Mouse (Mus musculus) neural tube, embryonic 14.5 days (tissue): ENCODE measurements around the gene Gimap7. TPM values are rescaled to one million over a fixed set of nuclear protein-coding genes. Genes with fewer than 3 reads are reported as not detected.

Experiments used
- ATAC-seq: fragments of 200-750 bp; cut with Nextera tagmentation; 2 replicates; pipeline ENCODE4 v1.8.0; 2017; ENCODE audit warnings: low read depth, mild to moderate bottlenecking, moderate TSS enrichment, moderate library complexity
- H3K27ac ChIP-seq: fragments of 300-500 bp; sonication (generic); 2 replicates; pipeline ENCODE4 v1.5.1; 2014; ENCODE audit warnings: low read depth, mild to moderate bottlenecking, control low read depth, low read length, moderate library complexity, mixed read lengths
- H3K27me3 ChIP-seq: fragments of 300-500 bp; sonication (generic); 2 replicates; pipeline ENCODE4 v1.6.1; 2014; ENCODE audit warnings: low read length; ENCODE audit not compliant: control insufficient read depth, insufficient read depth
- H3K36me3 ChIP-seq: fragments of 300-500 bp; sonication (generic); 2 replicates; pipeline ENCODE4 v1.6.1; 2014; ENCODE audit warnings: low read length, mixed read lengths; ENCODE audit not compliant: control insufficient read depth, insufficient read depth
- H3K4me1 ChIP-seq: fragments of 300-500 bp; sonication (generic); 2 replicates; pipeline ENCODE4 v1.6.1; 2014; ENCODE audit warnings: low read length; ENCODE audit not compliant: control insufficient read depth, insufficient read depth
- H3K4me2 ChIP-seq: fragments of 300-500 bp; sonication (generic); 2 replicates; pipeline ENCODE4 v1.6.1; 2014; ENCODE audit warnings: mild to moderate bottlenecking, low read depth, low read length, control low read depth
- H3K4me3 ChIP-seq: fragments of 300-500 bp; sonication (generic); 2 replicates; pipeline ENCODE4 v1.5.1; 2014; ENCODE audit warnings: low read depth, low read length, control low read depth, mixed read lengths
- H3K9ac ChIP-seq: fragments of 300-500 bp; sonication (generic); replicated peaks from 2 replicates; pipeline ENCODE4 v1.6.1; 2014; ENCODE audit warnings: low read depth, mild to moderate bottlenecking, control low read depth, low read length, mixed read lengths
- H3K9me3 ChIP-seq: fragments of 300-500 bp; sonication (generic); 2 replicates; pipeline ENCODE4 v1.6.1; 2016; ENCODE audit warnings: low read length; ENCODE audit not compliant: control insufficient read depth
- WGBS: fragments of 180-500 bp; shearing (Covaris S2); extraction: QIAGEN DNeasy Blood & Tissue Kit; methylation state at CpG from one replicate; pipeline ENCODE4 v1.1.7; 2014; 5-methylcytosine and 5-hydroxymethylcytosine counted together
- polyA plus RNA-seq: library from polyadenylated mRNA; unstranded; fragments of >200 nt; fragmentation: Nextera tagmentation; extraction: Ambion mirVana; gene quantifications from 2 replicates; pipeline ENCODE4 v1.2.1, GENCODE M21; 2014

The Gimap7 gene
- polyA plus RNA-seq, 1 experiment from 2014 or later = not detected

DNA sequence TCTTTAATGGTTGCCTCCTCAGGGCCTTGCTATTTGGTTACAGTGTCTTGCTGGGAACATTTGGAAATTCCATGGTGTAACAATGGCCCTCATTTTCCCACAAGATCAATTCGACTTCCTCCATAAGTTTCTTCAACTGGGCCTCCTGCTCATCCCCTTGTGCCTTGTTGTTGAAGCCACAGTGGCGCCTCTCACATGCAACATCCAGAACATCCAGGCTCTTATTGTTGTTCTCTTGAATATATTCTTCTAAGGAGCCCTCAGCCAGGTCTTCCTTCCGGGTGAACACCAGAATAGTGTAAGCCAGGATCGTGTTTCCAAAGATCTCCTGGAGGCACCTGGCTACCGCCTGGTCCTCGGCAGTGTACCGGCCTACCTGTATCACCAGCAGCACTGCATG is 16.3 kb upstream of the Gimap7 start:
- no peaks in the 10 kb centered on the region for H3K9me3 ChIP-seq
- no peaks in the 10 kb centered on the region for H3K4me1 ChIP-seq
- no peak overlapping the region for H3K27ac ChIP-seq
- H3K4me2 ChIP-seq = no peak overlapping the region
- no peak overlapping the region for H3K9ac ChIP-seq
- 90% methylated on average over 7 of the region's 7 CpGs for WGBS
- no peaks in the 10 kb centered on the region for H3K36me3 ChIP-seq
- no peak for ATAC-seq
- H3K4me3 ChIP-seq = no peak overlapping the region
- no peaks in the 10 kb centered on the region for H3K27me3 ChIP-seq

DNA sequence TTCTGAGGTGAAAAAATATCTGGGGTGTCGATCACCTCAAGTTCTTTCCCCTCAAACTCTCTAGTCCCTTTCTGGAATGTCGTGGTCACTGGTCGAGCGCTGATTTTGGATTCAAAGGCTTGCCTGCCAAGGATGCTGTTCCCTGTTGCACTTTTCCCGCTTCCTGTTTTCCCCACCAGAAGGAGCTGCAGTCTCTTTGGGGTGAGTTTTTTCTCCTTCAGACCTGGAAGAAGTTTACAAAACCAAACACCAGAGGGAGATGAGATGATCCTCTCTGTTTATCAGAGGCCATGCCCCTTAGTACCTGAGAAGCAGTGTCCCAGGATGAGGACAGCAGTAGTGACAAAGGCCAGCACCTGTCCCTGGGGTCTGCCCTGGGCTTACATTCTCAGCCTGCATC is 15.8 kb upstream of the Gimap7 start:
- no peak for ATAC-seq

DNA sequence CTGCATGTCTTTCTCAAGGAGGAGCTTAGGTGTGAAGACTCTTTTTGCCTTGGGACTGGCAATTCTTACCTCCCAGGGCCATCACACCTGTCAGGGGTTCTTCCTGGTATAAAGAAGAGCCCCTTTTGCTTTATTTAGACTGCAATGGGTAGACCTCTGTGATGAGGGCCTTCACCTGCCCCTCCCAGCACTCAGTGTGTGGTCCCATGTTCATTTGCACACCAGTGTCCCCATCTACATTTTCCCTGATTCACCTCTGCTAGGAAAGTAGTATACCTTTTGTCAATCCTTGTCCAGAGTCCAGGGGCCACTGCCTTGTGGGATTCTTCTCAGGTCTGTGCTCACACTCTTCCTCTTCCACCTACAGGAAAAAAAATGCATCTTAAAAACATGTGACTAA is 14.3 kb upstream of the Gimap7 start:
- H3K27me3 ChIP-seq = no peaks in the 10 kb centered on the region
- no peaks in the 10 kb centered on the region for H3K9me3 ChIP-seq
- no peaks in the 10 kb centered on the region for H3K4me1 ChIP-seq
- H3K9ac ChIP-seq = no peak overlapping the region
- no peaks in the 10 kb centered on the region for H3K36me3 ChIP-seq
- no peak for ATAC-seq
- H3K27ac ChIP-seq = no peak overlapping the region
- H3K4me2 ChIP-seq = no peak overlapping the region
- H3K4me3 ChIP-seq = no peak overlapping the region

More for the DNA sequence above, 15.8 kb upstream of the Gimap7 start:
- H3K27ac ChIP-seq = no peak overlapping the region
- no peak overlapping the region for H3K9ac ChIP-seq
- H3K27me3 ChIP-seq = no peaks in the 10 kb centered on the region
- H3K4me1 ChIP-seq = no peaks in the 10 kb centered on the region
- H3K4me2 ChIP-seq = no peak overlapping the region
- no peak overlapping the region for H3K4me3 ChIP-seq
- WGBS = 85% methylated on average over 5 of the region's 5 CpGs
- H3K9me3 ChIP-seq = no peaks in the 10 kb centered on the region
- no peaks in the 10 kb centered on the region for H3K36me3 ChIP-seq

DNA sequence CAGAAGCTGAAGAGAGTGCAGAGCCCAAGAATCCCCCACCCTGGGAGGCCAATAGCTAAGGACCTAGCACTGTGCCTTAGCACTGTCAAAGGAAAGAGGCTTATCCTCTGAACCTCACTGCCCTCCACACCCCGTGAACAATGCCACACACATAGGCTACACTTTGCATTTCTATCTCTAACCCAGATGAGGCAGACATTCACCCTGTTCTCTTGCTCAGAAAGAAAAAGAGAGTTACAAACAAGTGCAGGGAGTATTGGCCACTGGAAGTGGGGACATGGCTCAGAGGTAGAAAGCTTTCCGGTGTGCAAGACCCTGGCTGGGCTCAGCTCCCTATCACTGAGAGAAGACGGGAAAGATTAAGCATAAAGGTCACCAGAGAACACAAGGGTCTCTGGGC is 12.3 kb upstream of the Gimap7 start:
- no peak overlapping the region for H3K4me3 ChIP-seq
- no peak overlapping the region for H3K4me2 ChIP-seq
- 68% methylated on average over 3 of the region's 3 CpGs for WGBS
- no peak overlapping the region for H3K9ac ChIP-seq
- ATAC-seq = no peak
- no peaks in the 10 kb centered on the region for H3K4me1 ChIP-seq
- H3K9me3 ChIP-seq = no peaks in the 10 kb centered on the region
- H3K27me3 ChIP-seq = no peaks in the 10 kb centered on the region
- no peak overlapping the region for H3K27ac ChIP-seq
- H3K36me3 ChIP-seq = no peaks in the 10 kb centered on the region

DNA sequence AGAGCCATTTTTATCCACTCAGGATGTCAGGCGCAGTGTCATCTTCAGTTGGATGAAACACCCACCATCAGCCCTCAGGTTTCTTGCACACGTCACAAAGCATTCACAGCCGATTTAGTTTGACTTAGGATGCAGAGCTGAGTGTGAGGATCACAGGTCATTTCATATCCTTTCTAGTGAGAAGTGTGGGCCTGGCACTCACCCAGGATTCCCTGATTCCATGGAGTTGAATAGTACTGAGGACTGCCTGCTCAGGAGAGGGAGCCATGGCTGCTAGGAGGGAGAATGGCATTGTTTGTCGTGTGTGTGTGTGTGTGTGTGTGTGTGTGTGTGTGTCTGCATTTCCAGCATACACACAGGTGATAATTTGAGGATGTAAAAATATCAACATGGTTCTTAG is 1.9 kb downstream of the Gimap7 start:
- Histone ChIP-seq H3K27ac (no peak overlapping the region), H3K4me1 (no peaks in the 10 kb centered on the region), H3K36me3 (no peaks in the 10 kb centered on the region), H3K9me3 (no peaks in the 10 kb centered on the region), H3K27me3 (no peaks in the 10 kb centered on the region), H3K9ac (no peak overlapping the region), H3K4me2 (no peak overlapping the region), H3K4me3 (no peak overlapping the region)
- no peak for ATAC-seq
- 84% methylated on average over 4 of the region's 4 CpGs for WGBS

DNA sequence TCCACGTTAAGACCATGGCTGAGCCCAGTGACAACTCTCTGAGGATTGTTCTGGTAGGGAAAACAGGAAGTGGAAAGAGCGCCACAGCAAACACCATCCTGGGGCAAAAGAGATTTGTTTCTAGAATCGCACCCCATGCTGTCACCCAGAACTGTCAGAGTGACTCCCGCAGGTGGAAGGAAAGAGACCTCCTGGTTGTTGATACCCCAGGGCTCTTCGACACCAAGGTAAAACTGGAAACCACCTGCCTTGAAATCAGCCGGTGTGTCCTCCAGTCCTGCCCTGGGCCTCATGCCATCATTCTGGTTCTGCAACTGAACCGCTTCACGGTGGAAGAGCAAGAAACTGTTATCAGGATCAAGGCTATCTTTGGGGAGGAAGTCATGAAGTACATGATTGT is 5.0 kb downstream of the Gimap7 start:
- Histone ChIP-seq H3K4me1 (no peaks in the 10 kb centered on the region), H3K4me2 (no peak overlapping the region), H3K9ac (no peak overlapping the region), H3K4me3 (no peak overlapping the region), H3K9me3 (no peaks in the 10 kb centered on the region), H3K36me3 (no peaks in the 10 kb centered on the region), H3K27me3 (no peaks in the 10 kb centered on the region), H3K27ac (no peak overlapping the region)
- WGBS = 91% methylated on average over 8 of the region's 8 CpGs
- ATAC-seq = no peak

DNA sequence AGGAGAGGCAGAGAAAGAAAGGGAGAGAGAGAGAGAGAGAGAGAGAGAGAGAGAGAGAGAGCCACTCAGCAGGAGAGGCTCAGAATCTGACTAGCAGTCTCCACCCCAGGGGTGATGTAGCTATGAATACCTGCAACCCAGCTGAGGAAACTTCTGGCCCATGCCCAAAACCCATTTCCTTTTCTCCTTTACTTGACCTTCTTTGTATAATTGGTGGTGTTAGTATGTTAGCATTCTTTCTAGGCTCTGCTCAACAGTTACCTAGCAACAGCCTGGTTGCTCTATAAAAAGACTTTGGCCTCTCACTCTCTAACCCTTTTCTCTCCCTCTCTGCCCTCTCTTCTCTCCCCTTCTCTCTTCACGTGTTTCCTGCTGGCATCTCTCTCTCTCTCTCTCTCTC is 7.1 kb downstream of the Gimap7 start:
- H3K4me3 ChIP-seq = no peak overlapping the region
- no peak overlapping the region for H3K9ac ChIP-seq
- H3K4me2 ChIP-seq = no peak overlapping the region
- 0% methylated on average over 1 of the region's 1 CpGs for WGBS
- no peaks in the 10 kb centered on the region for H3K27me3 ChIP-seq
- H3K27ac ChIP-seq = no peak overlapping the region
- no peaks in the 10 kb centered on the region for H3K9me3 ChIP-seq
- no peaks in the 10 kb centered on the region for H3K36me3 ChIP-seq
- 0 out of 2 replicates have a peak, but pooled peaks have one; percentile 21 for ATAC-seq
- no peaks in the 10 kb centered on the region for H3K4me1 ChIP-seq

DNA sequence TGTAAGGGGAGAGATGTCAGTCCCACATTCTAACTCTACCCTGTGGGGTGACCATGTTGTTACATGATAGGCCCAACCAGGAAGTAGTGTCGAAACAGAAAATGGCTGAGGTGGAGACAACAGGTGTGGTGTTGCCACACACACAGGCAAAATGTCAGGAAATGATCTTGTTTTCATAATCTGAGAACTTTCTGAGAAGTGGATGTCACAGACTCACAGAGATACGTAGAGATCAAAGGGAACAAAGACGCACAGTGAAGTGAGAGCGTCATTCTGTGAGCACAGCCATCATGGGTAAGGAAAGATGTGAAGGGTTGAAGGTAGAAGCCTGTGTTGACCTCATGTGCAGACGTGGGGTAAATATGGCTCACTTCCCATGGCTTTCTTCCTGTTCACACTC is 9.3 kb downstream of the Gimap7 start:
- H3K9me3 ChIP-seq = no peaks in the 10 kb centered on the region
- no peaks in the 10 kb centered on the region for H3K4me1 ChIP-seq
- no peak overlapping the region for H3K27ac ChIP-seq
- H3K9ac ChIP-seq = no peak overlapping the region
- H3K36me3 ChIP-seq = no peaks in the 10 kb centered on the region
- 92% methylated on average over 5 of the region's 5 CpGs for WGBS
- ATAC-seq = no peak
- H3K4me3 ChIP-seq = no peak overlapping the region
- no peak overlapping the region for H3K4me2 ChIP-seq
- no peaks in the 10 kb centered on the region for H3K27me3 ChIP-seq

DNA sequence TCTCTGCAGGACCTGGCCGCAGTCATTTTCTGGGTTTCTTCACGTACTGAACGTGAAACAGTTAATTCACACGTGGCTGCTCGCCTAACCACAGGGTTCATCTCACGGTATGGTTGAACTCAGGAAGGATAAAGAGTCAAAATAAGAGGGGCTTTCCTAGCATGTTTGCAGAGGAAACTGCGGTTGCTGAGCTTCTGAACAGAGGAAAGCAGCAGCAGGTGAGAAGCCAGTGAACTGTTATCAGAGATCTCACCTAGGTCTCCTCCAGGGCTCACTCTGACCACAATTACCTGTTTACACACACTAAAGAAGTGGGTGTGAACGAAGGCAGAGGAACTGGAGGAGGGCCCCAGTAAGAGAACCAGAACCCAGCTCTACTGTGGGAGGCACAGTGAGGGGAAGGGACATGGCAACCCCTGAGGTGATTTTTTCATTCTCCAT is 14.5 kb downstream of the Gimap7 start:
- no peaks in the 10 kb centered on the region for H3K9me3 ChIP-seq
- no peaks in the 10 kb centered on the region for H3K36me3 ChIP-seq
- no peak overlapping the region for H3K4me3 ChIP-seq
- no peaks in the 10 kb centered on the region for H3K4me1 ChIP-seq
- 66% methylated on average over 8 of the region's 8 CpGs for WGBS
- H3K27ac ChIP-seq = no peak overlapping the region
- ATAC-seq = no peak
- no peak overlapping the region for H3K4me2 ChIP-seq
- no peak overlapping the region for H3K9ac ChIP-seq
- no peaks in the 10 kb centered on the region for H3K27me3 ChIP-seq

DNA sequence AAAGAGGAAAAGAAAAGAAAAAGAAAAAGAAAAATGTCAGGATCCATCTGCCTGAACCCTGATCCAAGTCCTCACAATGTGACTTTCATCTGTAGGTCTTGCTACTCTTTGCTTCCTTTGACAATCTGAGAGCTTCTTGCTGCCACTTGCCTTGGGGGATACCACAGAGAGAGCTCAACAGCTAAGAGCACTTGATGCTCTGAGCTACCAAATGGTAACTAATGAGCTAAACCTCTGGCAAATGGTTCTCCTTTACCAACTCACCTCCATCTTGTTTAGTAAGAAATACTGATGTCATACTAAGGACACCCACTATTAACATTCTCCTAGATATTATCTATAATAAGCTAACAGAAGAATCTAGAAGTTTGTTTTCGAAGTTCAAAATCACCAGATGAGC is 15.2 kb downstream of the Gimap7 start:
- H3K27ac ChIP-seq = no peak overlapping the region
- H3K9me3 ChIP-seq = no peaks in the 10 kb centered on the region
- no peaks in the 10 kb centered on the region for H3K4me1 ChIP-seq
- H3K4me3 ChIP-seq = no peak overlapping the region
- no peak overlapping the region for H3K4me2 ChIP-seq
- no peak overlapping the region for H3K9ac ChIP-seq
- no peak for ATAC-seq
- H3K36me3 ChIP-seq = no peaks in the 10 kb centered on the region
- H3K27me3 ChIP-seq = no peaks in the 10 kb centered on the region
- WGBS = 88% methylated on average over 1 of the region's 1 CpGs
